Comparison of ENCODE assay signal across 11 mouse cellular contexts in the genomic region with DNA sequence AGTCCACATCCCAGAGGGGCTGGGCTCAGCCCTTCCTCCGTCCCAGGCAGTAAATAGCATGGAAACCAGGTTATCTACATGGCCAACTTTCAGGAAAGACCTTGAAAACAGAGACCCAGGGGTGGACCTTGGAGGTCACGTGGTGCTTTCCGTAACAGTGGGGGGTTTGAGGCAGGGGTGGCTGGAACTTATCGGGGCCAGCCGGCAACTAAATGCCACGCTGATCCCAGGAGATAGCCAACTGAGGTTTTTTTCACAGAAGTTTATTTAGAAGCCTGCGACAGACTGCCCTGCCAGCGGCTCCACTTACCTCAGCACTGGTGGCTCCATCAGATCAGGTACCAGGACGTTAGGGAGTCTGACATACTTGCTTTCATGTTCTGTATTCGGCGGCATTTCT. TPM values are rescaled to one million over a fixed set of nuclear protein-coding genes. Genes with fewer than 3 reads are reported as not detected.
A peak's percentile ranks its signal among the peaks of the same experiment; 100 is the strongest.
DNase-seq lines count a peak whose midpoint lies in the region; ATAC-seq lines count a peak whose summit lies in the region.
"Had no signal": no experiment of that assay in that cellular context is flagged by ENCODE, and none has a peak within 500 bp of the region (broad histone marks: within the 10 kb centered on the region; RNA-seq: fewer than 3 reads in every experiment).

No protein-coding gene starts in this region.

- no peaks in the 10 kb centered on the region for H3K36me3 ChIP-seq in hindbrain, embryonic 16.5 days (ENCODE audit: control insufficient read depth, insufficient read depth, low read length)
- H3K36me3 ChIP-seq in liver, embryonic 16.5 days (ENCODE audit: control insufficient read depth, insufficient read depth), result no peaks in the 10 kb centered on the region

- 11% methylated on average over 11 of the region's 11 CpGs for WGBS in hindbrain, embryonic 16.5 days
- WGBS in liver, embryonic 16.5 days (ENCODE audit: insufficient replicate concordance), result 1% methylated on average over 11 of the region's 11 CpGs

- H3K9ac ChIP-seq in hindbrain, embryonic 16.5 days (ENCODE audit: low read depth, low read length), result no peak overlapping the region
- H3K9ac ChIP-seq in liver, embryonic 16.5 days (ENCODE audit: low read depth, low read length), result no peak overlapping the region

- intact Hi-C loops in left cerebral cortex, postnatal 10 days (cut with DNase I), result no loop called here

- no peaks in the 10 kb centered on the region for H3K9me3 ChIP-seq in hindbrain, embryonic 16.5 days (ENCODE audit: control insufficient read depth, low read length)
- no peaks in the 10 kb centered on the region for H3K9me3 ChIP-seq in liver, embryonic 16.5 days (replicated peaks; ENCODE audit: control insufficient read depth, low read length)

- H3K27me3 ChIP-seq in hindbrain, embryonic 16.5 days (replicated peaks; ENCODE audit: control insufficient read depth, insufficient read depth, low read length), result peaks cover 6% of the 10 kb centered on the region; the same call in 1 of the 2 replicates
- no peaks in the 10 kb centered on the region for H3K27me3 ChIP-seq in liver, embryonic 16.5 days (ENCODE audit: control insufficient read depth, insufficient read depth, low read depth, low read length)

- peak overlapping the region; percentile 19 for H3K4me2 ChIP-seq in hindbrain, embryonic 16.5 days (ENCODE audit: low read length)
- H3K4me2 ChIP-seq in liver, embryonic 16.5 days (ENCODE audit: low read depth, low read length), result peak overlapping the region; percentile 25

- ATAC-seq in common myeloid progenitor, adult 5-6 weeks (replicated peaks; ENCODE audit: low read depth, poor library complexity, severe bottlenecking), result peak; percentile 55; the same call in 1 of the 2 replicates
- no peak for ATAC-seq in hindbrain, embryonic 16.5 days
- peak; percentile 43 for ATAC-seq in liver, embryonic 16.5 days (ENCODE audit: low read depth)

- no peaks in the 10 kb centered on the region for H3K4me1 ChIP-seq in hindbrain, embryonic 16.5 days (ENCODE audit: control insufficient read depth, insufficient read depth, low read depth, low read length)
- H3K4me1 ChIP-seq in liver, embryonic 16.5 days (ENCODE audit: control insufficient read depth, low read depth, low read length), result peaks cover 3% of the 10 kb centered on the region

- H3K27ac ChIP-seq in hindbrain, embryonic 16.5 days (ENCODE audit: low read depth, low read length), result no peak overlapping the region
- H3K27ac ChIP-seq in liver, embryonic 16.5 days (ENCODE audit: low read length), result no peak overlapping the region

- peak; percentile 37 for DNase-seq in kidney, adult 11 months
- DNase-seq in kidney, postnatal 4 days, result no peak
- DNase-seq in layer of hippocampus, postnatal 36 days, result no peak
- no peak for DNase-seq in adrenal gland, postnatal 10 days
- DNase-seq in left cerebral cortex, postnatal 10 days (ENCODE audit: extremely low spot score in 1 of 2, low spot score in 2 of 2), result no peak
- DNase-seq: cerebellum, postnatal 10 days had no signal

- no peak overlapping the region for H3K4me3 ChIP-seq in hindbrain, embryonic 16.5 days (ENCODE audit: low read length)
- peak overlapping the region; percentile 31 for H3K4me3 ChIP-seq in liver, embryonic 16.5 days (ENCODE audit: low read depth, low read length)

RNA-seq across cellular contexts. Expression of gene Gata3, which starts 16.2 kb away (rescaled TPM):
- total RNA-seq in common myeloid progenitor, adult 5-6 weeks (2017), result 0.24 and 1.1 TPM in 2 replicates
- polyA plus RNA-seq in hindbrain, embryonic 16.5 days (2015; fragmentation: Nextera tagmentation; extraction: Ambion mirVana), result 27.2 and 33.8 TPM in 2 replicates
- polyA plus RNA-seq in liver, embryonic 16.5 days (2015; fragmentation: Nextera tagmentation; extraction: Ambion mirVana), result 0.97 and 1.1 TPM in 2 replicates
- total RNA-seq in layer of hippocampus, postnatal 36 days (2021), result under 1 TPM in 1 of 2 experiments, not detected in 1; 0.15 TPM
- total RNA-seq in adrenal gland, postnatal 10 days (2021), result 10 to 100 TPM; 12.3 to 14.8 TPM
- total RNA-seq in left cerebral cortex, postnatal 10 days (2021), result under 1 TPM; 0.11 to 0.49 TPM

RNA-seq across cellular contexts. Expression of gene 9230102O04Rik, which starts 16.7 kb away (rescaled TPM):
- total RNA-seq in common myeloid progenitor, adult 5-6 weeks (2017), result not detected in 2 replicates
- polyA plus RNA-seq in hindbrain, embryonic 16.5 days (2015; fragmentation: Nextera tagmentation; extraction: Ambion mirVana), result 0.35 and 1.1 TPM in 2 replicates
- polyA plus RNA-seq in liver, embryonic 16.5 days (2015; fragmentation: Nextera tagmentation; extraction: Ambion mirVana), result not detected in 2 replicates
- not detected for total RNA-seq in layer of hippocampus, postnatal 36 days (2021)
- not detected for total RNA-seq in adrenal gland, postnatal 10 days (2021)
- total RNA-seq in left cerebral cortex, postnatal 10 days (2021), result not detected
- total RNA-seq: neutrophil, adult 5-6 weeks had no signal
- polyA plus RNA-seq: large intestine, adult 2 months had no signal

RNA-seq across cellular contexts. Expression of gene 4930412O13Rik, which starts 24.9 kb away (rescaled TPM):
- total RNA-seq in common myeloid progenitor, adult 5-6 weeks (2017), result not detected in 2 replicates
- polyA plus RNA-seq in hindbrain, embryonic 16.5 days (2015; fragmentation: Nextera tagmentation; extraction: Ambion mirVana), result 0.28 and 0.47 TPM in 2 replicates
- not detected in 2 replicates for polyA plus RNA-seq in liver, embryonic 16.5 days (2015; fragmentation: Nextera tagmentation; extraction: Ambion mirVana)
- total RNA-seq in layer of hippocampus, postnatal 36 days (2021), result not detected
- 1 to 10 TPM; 1.1 to 2.1 TPM for total RNA-seq in adrenal gland, postnatal 10 days (2021)
- total RNA-seq in left cerebral cortex, postnatal 10 days (2021), result not detected
- total RNA-seq: neutrophil, adult 5-6 weeks had no signal
- polyA plus RNA-seq: large intestine, adult 2 months had no signal
